Mouse (Mus musculus) stomach, embryonic 16.5 days (tissue): Measurements from ENCODE around the gene Fads3. TPM values are rescaled to one million over a fixed set of nuclear protein-coding genes. Genes with fewer than 3 reads are reported as not detected.

ENCODE experiments used
- ATAC-seq: fragments of 200-750 bp; cut with Nextera tagmentation; 2 replicates; pipeline ENCODE4 v1.8.0; 2017; ENCODE audit warnings: moderate number of reproducible peaks, moderate TSS enrichment; ENCODE audit not compliant: insufficient read depth, low FRiP score
- H3K27ac ChIP-seq: fragments of 300-500 bp; sonication (generic); 2 replicates; pipeline ENCODE4 v1.5.1; 2014; ENCODE audit warnings: low read length
- H3K27me3 ChIP-seq: fragments of 300-500 bp; sonication (generic); 2 replicates; pipeline ENCODE4 v1.6.1; 2014; ENCODE audit warnings: low read length, control low read depth, mixed read lengths; ENCODE audit not compliant: control insufficient read depth, insufficient read depth
- H3K36me3 ChIP-seq: fragments of 300-500 bp; sonication (generic); 2 replicates; pipeline ENCODE4 v1.6.1; 2014; ENCODE audit warnings: low read length; ENCODE audit not compliant: control insufficient read depth, insufficient read depth
- H3K4me1 ChIP-seq: fragments of 300-500 bp; sonication (generic); 2 replicates; pipeline ENCODE4 v1.6.1; 2014; ENCODE audit warnings: low read length, control low read depth, mixed read lengths; ENCODE audit not compliant: control insufficient read depth, insufficient read depth
- H3K4me2 ChIP-seq: fragments of 300-500 bp; sonication (generic); 2 replicates; pipeline ENCODE4 v1.6.1; 2014; ENCODE audit warnings: low read depth, low read length, mixed read lengths
- H3K4me3 ChIP-seq: fragments of 300-500 bp; sonication (generic); replicated peaks from 2 replicates; pipeline ENCODE4 v1.5.1; 2014; ENCODE audit warnings: mild to moderate bottlenecking, low read length
- H3K9ac ChIP-seq: fragments of 300-500 bp; sonication (generic); 2 replicates; pipeline ENCODE4 v1.6.1; 2014; ENCODE audit warnings: low read length
- H3K9me3 ChIP-seq: fragments of 300-500 bp; sonication (generic); replicated peaks from 2 replicates; pipeline ENCODE4 v1.6.1; 2016; ENCODE audit warnings: low read length, control low read depth; ENCODE audit not compliant: control insufficient read depth
- WGBS: fragments of 180-500 bp; shearing (Covaris S2); extraction: QIAGEN DNeasy Blood & Tissue Kit; methylation state at CpG from one replicate; pipeline ENCODE4 v1.1.7; 2014; 5-methylcytosine and 5-hydroxymethylcytosine counted together
- polyA plus RNA-seq: library from polyadenylated mRNA; unstranded; fragments of >200 nt; fragmentation: Nextera tagmentation; extraction: Ambion mirVana; gene quantifications from 2 replicates; pipeline ENCODE4 v1.2.1, GENCODE M21; 2015

Gene Fads3
- polyA plus RNA-seq, 1 experiment from 2014 or later: 22.5 TPM

- Histone ChIP-seq H3K27ac (peak overlapping the region; percentile 91), H3K27me3 (no peaks in the 10 kb centered on the region), H3K4me3 (no peak overlapping the region), H3K9ac (0 out of 2 replicates have a peak overlapping the region, but pooled peaks have one; percentile 32), H3K4me1 (peaks cover 12% of the 10 kb centered on the region), H3K9me3 (no peaks in the 10 kb centered on the region), H3K4me2 (0 out of 2 replicates have a peak overlapping the region, but pooled peaks have one; percentile 40), H3K36me3 (peaks cover 12% of the 10 kb centered on the region)
- peak; percentile 14; the same call in 1 of the 2 replicates for ATAC-seq
- 50% methylated on average over 8 of the region's 8 CpGs for WGBS
These were observed 19.6 kb downstream of the Fads3 start for GRCm38 (mm10) chr19:10060783-10061590.

DNA sequence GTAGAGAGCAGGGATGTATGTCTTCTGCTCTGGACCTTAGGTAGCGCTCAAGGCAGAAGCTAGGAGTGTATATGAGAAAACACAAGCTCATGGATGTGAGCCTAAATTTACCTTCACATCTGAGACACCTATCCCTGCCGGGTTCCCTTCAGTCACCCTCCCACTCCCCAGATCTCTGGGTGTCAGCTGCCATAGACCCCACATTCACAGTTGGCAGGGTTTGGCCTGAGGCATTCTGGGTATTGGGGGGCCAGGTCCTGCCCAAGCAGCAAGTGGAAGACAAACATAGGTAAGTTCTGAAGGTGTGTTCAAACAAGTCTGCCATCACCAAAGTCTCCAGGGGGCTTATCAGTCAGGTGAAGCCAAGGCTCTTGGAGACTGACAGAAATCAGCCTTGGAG lies 20.3 kb downstream of the Fads3 start:
- 91% methylated on average over 2 of the region's 2 CpGs for WGBS
- Histone ChIP-seq H3K4me1 (peaks cover 12% of the 10 kb centered on the region), H3K36me3 (peaks cover 18% of the 10 kb centered on the region), H3K27me3 (no peaks in the 10 kb centered on the region), H3K9ac (no peak overlapping the region), H3K27ac (no peak overlapping the region), H3K4me3 (no peak overlapping the region), H3K4me2 (no peak overlapping the region), H3K9me3 (no peaks in the 10 kb centered on the region)
- ATAC-seq: no peak

- Histone ChIP-seq H3K27me3 (no peaks in the 10 kb centered on the region), H3K4me1 (peaks cover 12% of the 10 kb centered on the region), H3K9me3 (no peaks in the 10 kb centered on the region), H3K27ac (no peak overlapping the region), H3K36me3 (peaks cover 20% of the 10 kb centered on the region), H3K9ac (no peak overlapping the region), H3K4me3 (no peak overlapping the region), H3K4me2 (no peak overlapping the region)
- 85% methylated on average over 8 of the region's 8 CpGs for WGBS
- ATAC-seq: no peak
These were observed 20.9 kb downstream of the Fads3 start for GRCm38 (mm10) chr19:10062292-10062691.

GRCm38 (mm10) chr19:10062862-10063261 lies 21.5 kb downstream of the Fads3 start:
- Histone ChIP-seq H3K9me3 (no peaks in the 10 kb centered on the region), H3K4me1 (peaks cover 12% of the 10 kb centered on the region), H3K27me3 (no peaks in the 10 kb centered on the region), H3K27ac (no peak overlapping the region), H3K36me3 (peaks cover 18% of the 10 kb centered on the region), H3K9ac (no peak overlapping the region), H3K4me3 (no peak overlapping the region), H3K4me2 (no peak overlapping the region)
- WGBS: 94% methylated on average over 5 of the region's 5 CpGs
- ATAC-seq: no peak

- H3K4me1 ChIP-seq: peaks cover 9% of the 10 kb centered on the region
- H3K9me3 ChIP-seq: no peaks in the 10 kb centered on the region
- H3K27ac ChIP-seq: no peak overlapping the region
- H3K9ac ChIP-seq: no peak overlapping the region
- H3K4me3 ChIP-seq: no peak overlapping the region
- no peak for ATAC-seq
- peaks cover 19% of the 10 kb centered on the region; the same call in 1 of the 2 replicates for H3K36me3 ChIP-seq
- WGBS: 79% methylated on average over 10 of the region's 10 CpGs
- H3K4me2 ChIP-seq: no peak overlapping the region
- H3K27me3 ChIP-seq: no peaks in the 10 kb centered on the region
These were observed 23.0 kb downstream of the Fads3 start for GRCm38 (mm10) chr19:10064173-10065012.

- peaks cover 29% of the 10 kb centered on the region for H3K36me3 ChIP-seq
- no peak overlapping the region for H3K9ac ChIP-seq
- H3K9me3 ChIP-seq: no peaks in the 10 kb centered on the region
- H3K4me3 ChIP-seq: no peak overlapping the region
- ATAC-seq: no peak
- 81% methylated on average over 5 of the region's 5 CpGs for WGBS
- no peak overlapping the region for H3K27ac ChIP-seq
- peaks cover 8% of the 10 kb centered on the region; the same call in 1 of the 2 replicates for H3K4me1 ChIP-seq
- H3K4me2 ChIP-seq: no peak overlapping the region
- no peaks in the 10 kb centered on the region for H3K27me3 ChIP-seq
These were observed 24.3 kb downstream of the Fads3 start for GRCm38 (mm10) chr19:10065465-10066188.

DNA sequence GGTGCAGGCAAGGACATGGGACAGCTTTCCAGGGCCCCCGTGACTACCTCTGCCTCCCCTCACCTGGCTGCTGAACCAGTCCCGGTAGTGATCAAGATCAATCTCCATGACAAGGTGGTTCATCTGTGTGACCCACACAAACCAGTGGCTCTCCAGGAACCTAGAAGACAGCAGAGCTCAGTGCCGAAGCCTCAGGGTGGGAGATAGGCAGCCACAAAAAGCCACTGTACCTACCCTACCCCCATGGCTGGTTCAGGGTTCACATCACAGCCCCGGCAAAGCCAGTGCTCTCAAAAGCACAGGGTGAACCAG lies 24.8 kb downstream of the Fads3 start:
- H3K4me2 ChIP-seq: no peak overlapping the region
- no peak overlapping the region for H3K27ac ChIP-seq
- no peak overlapping the region for H3K9ac ChIP-seq
- ATAC-seq: no peak
- no peaks in the 10 kb centered on the region for H3K27me3 ChIP-seq
- H3K36me3 ChIP-seq: peaks cover 30% of the 10 kb centered on the region
- no peaks in the 10 kb centered on the region for H3K9me3 ChIP-seq
- peaks cover 3% of the 10 kb centered on the region; the same call in 1 of the 2 replicates for H3K4me1 ChIP-seq
- 94% methylated on average over 4 of the region's 4 CpGs for WGBS
- no peak overlapping the region for H3K4me3 ChIP-seq

GRCm38 (mm10) chr19:10066502-10066901 lies 25.1 kb downstream of the Fads3 start:
- Histone ChIP-seq H3K27ac (no peak overlapping the region), H3K4me3 (no peak overlapping the region), H3K9ac (no peak overlapping the region), H3K27me3 (no peaks in the 10 kb centered on the region), H3K9me3 (no peaks in the 10 kb centered on the region), H3K4me1 (no peaks in the 10 kb centered on the region), H3K36me3 (peaks cover 30% of the 10 kb centered on the region), H3K4me2 (no peak overlapping the region)
- ATAC-seq: no peak
- WGBS: 82% methylated on average over 3 of the region's 3 CpGs
